Mouse (Mus musculus): ENCODE results near the gene Sprr2a2.
"Not testable (repeated sequence)": the region's sequence is repeated elsewhere in the genome, so short reads cannot be mapped to it uniquely, and the experiment has no call there.

GRCm38 (mm10) chr3:92280963-92281606 lies 65.4 kb downstream of the Sprr2a2 start:
- not testable (repeated sequence) for TF ChIP-seq CTCF (IDR thresholded peaks at IDR 0.05; ENCODE audit: low read depth); EP300 (optimal IDR thresholded peaks at IDR 0.05)
